Mouse (Mus musculus): ENCODE results near the gene Arhgef16.

Arhgef16 gene

GRCm38 (mm10) chr4:154301466-154301881 is at the start of gene Arhgef16:
Arhgef16 (minus strand) TSS chr4:154301676.
- peak; percentile 32 for DNase-seq

GRCm38 (mm10) chr4:154348197-154348786 is 46.8 kb upstream of the Arhgef16 start:
- DNase-seq: no peak

- DNase-seq: no peak
These were observed 45.5 kb upstream of the Arhgef16 start for GRCm38 (mm10) chr4:154346731-154347522.

- no peak for DNase-seq
These were observed 35.2 kb upstream of the Arhgef16 start for GRCm38 (mm10) chr4:154336650-154337049.

GRCm38 (mm10) chr4:154335761-154336160 is 34.3 kb upstream of the Arhgef16 start, which contains the start of gene B230104I21Rik:
B230104I21Rik (plus strand) TSS chr4:154336127.
- DNase-seq: no peak

- peak; percentile 65 for DNase-seq
These were observed 33.4 kb upstream of the Arhgef16 start for GRCm38 (mm10) chr4:154334699-154335402.

GRCm38 (mm10) chr4:154333300-154333699 is 31.8 kb upstream of the Arhgef16 start:
- no peak for DNase-seq

- DNase-seq: no peak
These were observed 29.8 kb upstream of the Arhgef16 start for GRCm38 (mm10) chr4:154331271-154331670.

- no peak for DNase-seq
These were observed 28.5 kb upstream of the Arhgef16 start for GRCm38 (mm10) chr4:154330001-154330400.

- peak; percentile 47 for DNase-seq
These were observed 27.4 kb upstream of the Arhgef16 start for GRCm38 (mm10) chr4:154328836-154329235.

GRCm38 (mm10) chr4:154328431-154328830 is 27.0 kb upstream of the Arhgef16 start:
- peak; percentile 16 for DNase-seq

GRCm38 (mm10) chr4:154325410-154325809 is 23.9 kb upstream of the Arhgef16 start:
- no peak for DNase-seq

- DNase-seq: no peak
These were observed 12.1 kb upstream of the Arhgef16 start for GRCm38 (mm10) chr4:154313622-154313967.

GRCm38 (mm10) chr4:154312935-154313621 is 11.6 kb upstream of the Arhgef16 start:
- DNase-seq: no peak

- DNase-seq: no peak
These were observed 10.8 kb upstream of the Arhgef16 start for GRCm38 (mm10) chr4:154312143-154312812.

- no peak for DNase-seq
These were observed 9.2 kb upstream of the Arhgef16 start for GRCm38 (mm10) chr4:154310576-154311262.

- no peak for DNase-seq
These were observed 7.7 kb upstream of the Arhgef16 start for GRCm38 (mm10) chr4:154309131-154309530.

- DNase-seq: peak; percentile 12
These were observed 1.8 kb downstream of the Arhgef16 start for GRCm38 (mm10) chr4:154299541-154300271.

- no peak for DNase-seq
These were observed 3.7 kb downstream of the Arhgef16 start for GRCm38 (mm10) chr4:154297761-154298160.

GRCm38 (mm10) chr4:154294262-154294731 is 7.2 kb downstream of the Arhgef16 start:
- DNase-seq: no peak

GRCm38 (mm10) chr4:154293735-154294201 is 7.7 kb downstream of the Arhgef16 start:
- no peak for DNase-seq
